Mouse (Mus musculus): ENCODE data around the gene Xylt1. TPM values are rescaled to one million over a fixed set of nuclear protein-coding genes. Genes with fewer than 3 reads are reported as not detected.

Gene Xylt1
- total RNA-seq, 2 experiments from 2014 or later = 53.3 to 55.2 TPM

GRCm38 (mm10) chr7:117494210-117494609, 113.4 kb downstream of the Xylt1 start:
- intact Hi-C loops (cut with DNase I) = loop anchor here (10.0 kb wide), 1 partner anchor 109 kb away; the partner anchor contains the start of gene Xylt1
- DNase-seq (ENCODE audit: extremely low spot score in 1 of 2, low spot score in 2 of 2) = no peak

DNA sequence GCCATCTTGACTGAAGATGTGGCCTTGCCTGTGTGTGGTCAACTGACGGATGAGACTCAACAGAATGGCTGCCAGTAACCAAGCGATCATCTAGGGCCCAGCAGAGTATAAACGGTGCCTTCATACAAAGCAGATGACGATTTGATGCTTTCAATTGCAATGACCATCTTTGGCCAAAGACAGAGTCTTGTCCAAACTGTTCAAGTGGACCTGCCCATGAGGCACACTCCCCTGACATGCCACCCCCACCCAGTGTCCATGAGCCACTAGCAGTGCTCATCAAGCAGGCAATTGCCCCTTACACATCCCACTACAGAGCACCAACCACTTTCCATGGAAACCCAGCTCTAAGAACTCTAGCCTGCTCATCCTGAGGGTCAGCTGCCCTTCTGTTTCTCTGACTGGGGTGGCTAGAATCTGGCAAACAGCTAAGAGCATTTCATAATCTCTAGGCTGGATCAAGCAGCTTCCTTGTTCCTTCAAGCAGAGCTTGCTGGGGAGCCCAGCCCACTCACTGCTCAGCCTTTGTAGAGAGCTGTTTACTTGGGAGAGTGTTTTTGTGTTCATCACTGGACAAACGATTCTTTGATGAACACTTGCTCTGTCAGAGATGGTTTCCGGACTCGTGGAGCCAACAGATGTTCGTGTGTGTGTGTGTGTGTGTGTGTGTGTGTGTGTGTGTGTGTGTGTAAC, 114.0 kb downstream of the Xylt1 start:
- intact Hi-C loops (cut with DNase I) = loop anchor here (10.0 kb wide), 1 partner anchor 110 kb away; the partner anchor contains the start of gene Xylt1
- peak; percentile 25 to 40 for DNase-seq (ENCODE audit: extremely low spot score in 1 of 2, low spot score in 2 of 2)

DNA sequence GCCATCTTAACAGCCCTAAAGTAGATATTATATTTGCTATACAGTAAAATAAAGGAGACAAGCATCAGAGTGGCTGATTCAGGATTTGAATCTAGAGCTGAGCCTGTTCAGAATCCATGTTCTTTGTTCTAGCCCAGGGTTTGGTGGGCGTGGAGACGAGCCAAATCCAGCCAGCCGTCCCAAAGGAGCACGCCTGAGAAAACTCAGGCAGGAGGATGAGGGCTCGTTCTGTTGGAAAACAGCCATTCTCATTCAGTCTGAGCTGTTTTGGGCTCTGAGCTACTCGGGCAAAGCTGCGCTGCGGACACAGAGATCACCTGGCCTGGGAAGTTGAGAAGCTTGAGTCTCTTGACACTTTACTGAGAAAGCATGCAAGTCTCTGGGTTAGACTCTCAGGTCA, 115.0 kb downstream of the Xylt1 start:
- intact Hi-C loops (cut with DNase I) = loop anchor here (10.0 kb wide), 1 partner anchor 111 kb away; the partner anchor contains the start of gene Xylt1
- no peak for DNase-seq (ENCODE audit: extremely low spot score in 1 of 2, low spot score in 2 of 2)

DNA sequence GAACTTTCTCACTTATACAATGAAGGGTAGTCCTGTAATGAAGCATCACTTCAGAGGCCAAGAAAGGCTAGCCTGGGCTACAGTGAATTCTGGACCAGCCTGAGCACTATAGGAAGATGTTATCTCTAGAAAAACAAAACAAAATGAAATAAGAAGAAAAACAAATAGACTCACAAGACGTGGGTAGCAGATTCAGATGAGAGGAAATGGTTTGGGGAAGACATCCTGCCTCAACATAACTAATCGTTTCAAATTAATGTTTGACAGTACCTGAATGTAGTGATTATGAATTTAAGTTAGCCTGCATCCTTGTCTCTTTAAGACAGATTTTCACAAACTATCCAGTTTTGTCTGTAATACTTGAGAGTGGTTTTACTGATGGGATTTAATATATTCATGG, 117.4 kb downstream of the Xylt1 start:
- no peak for DNase-seq (ENCODE audit: extremely low spot score in 1 of 2, low spot score in 2 of 2)
- intact Hi-C loops (cut with DNase I) = loop anchor here (10.0 kb wide), 1 partner anchor 113 kb away; the partner anchor contains the start of gene Xylt1

- DNase-seq (ENCODE audit: extremely low spot score in 1 of 2, low spot score in 2 of 2) = no peak
These were observed 120.8 kb downstream of the Xylt1 start for GRCm38 (mm10) chr7:117501355-117502181.

GRCm38 (mm10) chr7:117502415-117502814, 121.6 kb downstream of the Xylt1 start:
- no peak for DNase-seq (ENCODE audit: extremely low spot score in 1 of 2, low spot score in 2 of 2)
- intact Hi-C loops (cut with DNase I) = no loop called here

More at GRCm38 (mm10) chr7:117501355-117502181, 120.8 kb downstream of the Xylt1 start:
- intact Hi-C loops (cut with DNase I) = no loop called here

DNA sequence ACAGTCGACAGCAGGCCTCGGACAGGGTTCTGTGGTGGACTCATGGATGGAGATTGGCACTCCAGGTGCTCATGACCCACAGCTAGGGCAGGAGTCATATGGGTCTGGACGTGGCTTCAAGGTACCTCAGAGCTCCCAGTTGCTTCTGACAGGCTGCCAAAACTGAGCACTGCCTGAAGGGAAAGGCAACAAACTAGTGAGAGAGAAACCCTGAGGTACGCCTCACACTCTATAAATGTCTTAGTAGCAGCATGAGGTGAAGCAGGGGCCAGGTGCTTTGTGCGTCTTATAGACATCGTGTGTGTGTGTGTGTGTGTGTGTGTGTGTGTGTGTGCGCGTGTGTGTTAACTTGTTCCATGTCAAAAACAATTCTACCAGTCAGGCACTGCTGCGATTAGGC, 122.9 kb downstream of the Xylt1 start:
- no peak for DNase-seq (ENCODE audit: extremely low spot score in 1 of 2, low spot score in 2 of 2)
- intact Hi-C loops (cut with DNase I) = no loop called here

DNA sequence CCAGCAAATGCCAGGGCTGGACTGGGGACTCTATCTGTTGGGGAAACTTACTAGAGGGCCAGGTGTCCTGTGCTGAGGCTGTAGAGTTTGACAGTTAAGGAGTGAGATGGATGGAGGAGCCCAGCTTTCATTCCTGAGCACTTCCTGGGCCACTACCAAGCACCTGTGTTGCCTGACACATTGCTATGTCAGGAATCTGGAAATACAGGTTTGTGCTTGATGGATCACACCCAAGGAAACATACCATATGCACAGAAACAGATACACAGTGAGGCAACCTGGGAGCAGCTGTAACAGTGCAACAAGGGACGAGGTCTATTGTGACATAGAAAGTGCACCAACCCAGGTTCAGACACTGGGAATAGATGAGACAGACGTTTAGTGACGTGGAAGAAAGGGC, 125.0 kb downstream of the Xylt1 start:
- DNase-seq (ENCODE audit: extremely low spot score in 1 of 2, low spot score in 2 of 2) = no peak
- intact Hi-C loops (cut with DNase I) = no loop called here

GRCm38 (mm10) chr7:117507351-117507750, 126.6 kb downstream of the Xylt1 start:
- intact Hi-C loops (cut with DNase I) = no loop called here
- no peak for DNase-seq (ENCODE audit: extremely low spot score in 1 of 2, low spot score in 2 of 2)

GRCm38 (mm10) chr7:117508090-117508489, 127.3 kb downstream of the Xylt1 start:
- intact Hi-C loops (cut with DNase I) = no loop called here
- DNase-seq (ENCODE audit: extremely low spot score in 1 of 2, low spot score in 2 of 2) = no peak

DNA sequence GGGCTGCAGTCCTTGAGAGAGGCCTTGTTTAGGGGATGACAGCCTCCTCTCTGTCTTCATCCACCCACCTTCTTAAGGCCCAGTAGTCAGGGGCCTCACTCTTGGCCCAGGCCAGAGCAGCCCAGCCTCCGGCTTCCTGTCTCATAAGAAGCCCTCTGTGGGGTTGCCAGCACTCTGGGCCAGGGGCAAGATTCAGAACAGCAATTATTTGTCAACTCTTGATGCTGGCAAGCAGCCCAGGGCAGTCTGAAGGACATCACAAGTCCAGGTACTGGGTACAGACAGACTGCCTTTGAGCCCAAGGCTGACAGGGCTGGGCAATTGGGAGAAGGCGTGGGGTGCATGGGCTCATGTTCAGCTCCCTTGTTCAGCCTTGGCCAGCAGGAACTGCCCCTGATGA, 129.3 kb downstream of the Xylt1 start:
- DNase-seq (ENCODE audit: extremely low spot score in 1 of 2, low spot score in 2 of 2) = peak; percentile 62 to 73
- intact Hi-C loops (cut with DNase I) = no loop called here

GRCm38 (mm10) chr7:117512301-117512700, 131.5 kb downstream of the Xylt1 start:
- no peak for DNase-seq (ENCODE audit: extremely low spot score in 1 of 2, low spot score in 2 of 2)
- intact Hi-C loops (cut with DNase I) = no loop called here

GRCm38 (mm10) chr7:117515794-117516193, 135.0 kb downstream of the Xylt1 start:
- no peak for DNase-seq (ENCODE audit: extremely low spot score in 1 of 2, low spot score in 2 of 2)
- intact Hi-C loops (cut with DNase I) = no loop called here

- intact Hi-C loops (cut with DNase I) = no loop called here
These were observed 136.1 kb downstream of the Xylt1 start for GRCm38 (mm10) chr7:117516896-117517295.

GRCm38 (mm10) chr7:117521369-117521768, 140.6 kb downstream of the Xylt1 start:
- intact Hi-C loops (cut with DNase I) = no loop called here

More at GRCm38 (mm10) chr7:117516896-117517295, 136.1 kb downstream of the Xylt1 start:
- DNase-seq (ENCODE audit: extremely low spot score in 1 of 2, low spot score in 2 of 2) = no peak

DNA sequence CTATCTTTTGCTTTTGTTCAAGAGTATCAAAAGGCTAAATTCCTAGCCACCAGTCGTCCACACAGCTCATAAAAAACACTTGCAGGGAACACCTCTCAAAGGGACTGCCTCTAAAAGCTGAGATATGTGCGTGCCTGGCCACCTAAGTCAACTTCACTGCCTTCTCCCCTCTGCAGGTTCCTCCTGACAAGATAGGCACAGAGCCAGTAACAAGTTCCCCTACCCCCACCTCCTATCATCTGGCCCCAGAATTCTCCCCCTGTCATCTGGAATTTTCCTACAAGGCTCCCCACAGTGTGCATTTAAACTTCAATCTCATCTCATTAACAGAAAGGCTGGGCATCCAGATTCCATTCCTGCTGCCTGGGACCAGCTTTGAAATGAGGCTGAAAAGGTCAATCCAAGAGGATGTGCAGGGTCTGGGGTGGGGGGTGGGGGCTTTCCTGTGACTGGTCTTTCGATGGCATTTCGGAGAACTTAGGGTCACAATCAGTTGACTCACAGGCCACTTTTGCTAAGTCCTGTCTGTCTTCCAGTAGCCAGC, 141.4 kb downstream of the Xylt1 start:
- DNase-seq (ENCODE audit: extremely low spot score in 1 of 2, low spot score in 2 of 2) = no peak
- intact Hi-C loops (cut with DNase I) = no loop called here

More at GRCm38 (mm10) chr7:117521369-117521768, 140.6 kb downstream of the Xylt1 start:
- DNase-seq (ENCODE audit: extremely low spot score in 1 of 2, low spot score in 2 of 2) = no peak

DNA sequence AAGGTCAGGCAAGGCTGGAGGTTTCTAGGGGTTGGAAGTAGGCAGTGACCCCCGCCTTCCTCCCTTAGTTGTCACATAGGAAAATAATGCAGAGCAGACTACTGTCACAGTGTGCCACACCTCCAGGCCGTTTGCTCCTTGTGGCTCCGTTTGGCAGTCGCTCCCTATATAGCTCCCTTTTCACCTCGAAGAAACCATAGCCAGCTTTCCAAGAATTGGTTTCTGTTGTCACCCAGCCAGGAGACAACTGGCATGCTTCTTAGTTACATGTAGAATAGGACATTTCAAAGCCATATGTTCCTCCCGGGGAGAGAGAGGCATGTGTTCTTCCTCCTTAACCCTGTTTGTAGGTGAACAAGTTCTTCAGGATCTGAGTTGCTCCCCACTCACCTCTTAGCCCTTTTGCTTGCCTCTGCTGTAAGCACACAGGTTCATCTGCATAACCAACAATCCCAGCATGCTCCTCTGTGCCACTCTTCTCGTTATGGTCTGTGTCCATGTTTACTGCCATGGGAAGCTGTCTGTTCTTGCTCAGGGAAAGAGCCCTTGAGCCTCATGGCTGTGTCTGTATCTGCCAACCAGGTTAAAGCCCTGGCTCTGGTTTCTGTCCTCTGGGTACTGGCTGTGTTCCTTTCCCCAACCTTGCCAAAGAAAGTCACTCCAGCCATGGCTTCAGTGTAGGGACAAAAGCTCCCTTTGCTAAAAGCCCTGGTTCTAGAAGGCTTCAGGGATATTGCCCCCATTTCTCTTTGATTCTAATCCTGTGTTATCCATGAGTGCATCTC, 143.8 kb downstream of the Xylt1 start:
- peak in 1 of 2 experiments; percentile 39 for DNase-seq (ENCODE audit: extremely low spot score in 1 of 2, low spot score in 2 of 2)
- intact Hi-C loops (cut with DNase I) = no loop called here

DNA sequence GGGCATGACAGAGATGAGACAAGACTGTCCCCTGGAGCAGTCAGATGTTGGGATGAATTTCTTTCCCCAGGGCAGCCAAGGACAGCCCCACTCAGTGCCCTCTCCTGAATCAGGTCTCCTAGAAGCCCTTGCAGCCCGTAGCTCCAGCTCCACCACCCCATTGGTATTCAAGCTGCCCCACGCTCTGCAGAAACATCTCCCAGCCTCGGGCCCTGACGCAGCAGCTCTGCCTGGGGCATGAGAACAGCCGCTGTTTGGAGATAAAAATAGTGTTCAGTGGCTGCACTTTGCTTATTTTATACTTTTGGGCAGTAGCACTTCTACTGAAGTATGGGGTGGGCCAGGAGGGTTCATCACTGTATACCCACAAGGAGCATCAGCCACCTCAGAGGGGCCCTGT, 144.9 kb downstream of the Xylt1 start:
- no peak for DNase-seq (ENCODE audit: extremely low spot score in 1 of 2, low spot score in 2 of 2)
- intact Hi-C loops (cut with DNase I) = no loop called here

DNA sequence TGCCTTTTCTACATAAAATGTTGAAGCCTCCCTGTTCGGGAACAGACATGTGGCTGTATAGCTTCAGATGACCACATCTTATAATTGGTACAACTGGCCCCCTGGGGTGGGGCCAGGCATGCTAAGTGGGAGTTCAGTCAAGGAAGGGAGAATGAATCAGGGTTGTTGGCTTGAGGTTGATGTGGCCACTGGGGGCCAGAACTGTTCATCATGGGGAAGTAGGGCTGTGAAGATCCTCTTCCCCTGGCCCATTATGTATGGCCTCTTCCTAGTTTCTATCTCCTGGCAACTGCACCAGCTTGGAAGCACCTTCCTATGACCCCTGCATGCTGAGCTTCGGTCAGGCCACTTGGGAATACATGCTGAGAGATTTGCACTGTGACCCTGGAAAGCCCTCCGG, 145.8 kb downstream of the Xylt1 start:
- intact Hi-C loops (cut with DNase I) = no loop called here
- DNase-seq (ENCODE audit: extremely low spot score in 1 of 2, low spot score in 2 of 2) = no peak

Data from left cerebral cortex, postnatal 10 days (tissue).